Mouse (Mus musculus): ENCODE data around the gene Tas2r120. TPM values are rescaled to one million over a fixed set of nuclear protein-coding genes. Genes with fewer than 3 reads are reported as not detected.
"Not testable (repeated sequence)": the region's sequence is repeated elsewhere in the genome, so short reads cannot be mapped to it uniquely, and the experiment has no call there.

The Tas2r120 gene
- not detected in 2 replicates for total RNA-seq (2017)

DNA sequence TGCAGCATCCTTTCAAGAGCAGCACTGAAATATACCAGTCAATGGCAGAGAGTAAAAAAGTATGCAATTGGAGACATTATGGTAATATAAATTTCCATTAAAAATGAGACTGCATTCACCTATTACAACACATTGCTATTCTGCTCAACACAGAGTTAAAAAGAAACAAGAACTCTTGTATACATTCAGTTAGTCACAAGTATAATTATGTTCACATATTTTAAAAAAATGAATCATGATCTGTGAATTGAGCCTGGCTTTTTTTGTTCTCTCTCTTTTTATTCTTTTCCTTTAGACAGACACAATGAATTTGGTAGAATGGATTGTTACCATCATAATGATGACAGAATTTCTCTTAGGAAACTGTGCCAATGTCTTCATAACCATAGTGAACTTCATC, at the start of gene Tas2r120:
Gene Tas2r120, plus strand, starts transcription at position 301 of the 400 bp plus-strand sequence.
- ATAC-seq (replicated peaks in 1 of 2; ENCODE audit: insufficient read depth in 1 of 2, low FRiP score in 2 of 2, low TSS enrichment in 1 of 2, low read depth in 1 of 2, poor library complexity in 2 of 2, severe bottlenecking in 2 of 2) = no peak

DNA sequence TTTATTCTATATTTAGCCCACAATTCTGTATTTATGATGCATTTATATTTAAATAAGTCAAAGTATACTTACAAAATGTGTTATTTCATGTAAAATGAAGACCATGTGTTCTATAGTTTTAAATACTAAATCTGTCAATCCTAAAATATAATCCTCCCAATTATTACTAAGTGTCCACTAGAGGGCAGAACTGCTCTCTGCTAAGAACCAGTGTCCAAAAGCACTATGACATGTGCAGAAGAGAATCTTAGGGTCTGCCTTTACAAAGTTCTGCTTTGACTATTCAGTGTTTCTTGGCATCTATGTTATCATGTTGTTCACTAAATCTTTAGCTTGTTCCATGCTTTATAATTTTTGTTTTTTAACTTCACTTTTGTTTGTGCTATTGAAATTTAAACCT, 7.4 kb upstream of the Tas2r120 start:
- no peak for ATAC-seq (replicated peaks in 1 of 2; ENCODE audit: insufficient read depth in 1 of 2, low FRiP score in 2 of 2, low TSS enrichment in 1 of 2, low read depth in 1 of 2, poor library complexity in 2 of 2, severe bottlenecking in 2 of 2)

DNA sequence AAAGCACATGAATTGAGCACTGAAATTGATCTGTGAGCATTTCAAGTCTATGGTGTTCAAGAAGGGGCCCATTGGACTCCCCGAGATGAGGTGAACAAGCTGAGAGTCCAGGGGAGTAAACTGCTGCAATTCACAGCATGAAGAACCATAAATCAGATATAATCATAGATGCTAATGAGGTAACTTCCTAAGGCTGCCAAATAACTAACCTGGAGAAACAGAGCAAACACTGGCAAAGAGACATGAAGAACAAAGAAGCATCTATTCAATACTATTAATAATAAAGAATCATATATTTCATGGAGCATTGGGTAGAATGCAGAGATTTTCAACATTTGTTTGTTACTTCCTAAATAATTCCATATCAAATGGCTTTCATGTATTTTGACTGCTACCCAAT, 5.3 kb upstream of the Tas2r120 start, which contains the start of gene A630073D07Rik:
Gene A630073D07Rik, minus strand, starts transcription at position 101 of the 400 bp plus-strand sequence.
- no peak for ATAC-seq (replicated peaks in 1 of 2; ENCODE audit: insufficient read depth in 1 of 2, low FRiP score in 2 of 2, low TSS enrichment in 1 of 2, low read depth in 1 of 2, poor library complexity in 2 of 2, severe bottlenecking in 2 of 2)

DNA sequence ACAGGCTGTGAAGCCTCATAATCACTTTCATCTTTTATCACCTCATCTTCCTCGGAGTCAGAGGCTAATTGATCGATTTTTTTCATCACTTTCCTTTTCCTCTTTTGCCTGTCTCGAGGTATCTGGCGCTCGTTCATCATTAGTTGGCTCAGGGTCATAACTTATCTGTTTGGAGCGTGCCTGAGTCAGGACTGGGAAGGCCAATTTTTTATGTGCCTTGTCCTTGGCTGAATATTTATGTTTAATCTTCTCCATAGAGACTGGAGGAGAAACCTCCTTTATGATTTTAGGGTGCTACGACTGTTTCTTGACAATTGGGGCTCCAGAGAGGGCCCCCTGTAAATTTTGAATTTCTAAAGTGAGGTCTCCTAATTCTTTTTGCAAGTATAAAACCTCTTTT, 34.8 kb downstream of the Tas2r120 start:
- ATAC-seq (replicated peaks in 1 of 2; ENCODE audit: insufficient read depth in 1 of 2, low FRiP score in 2 of 2, low TSS enrichment in 1 of 2, low read depth in 1 of 2, poor library complexity in 2 of 2, severe bottlenecking in 2 of 2) = not testable (repeated sequence)

DNA sequence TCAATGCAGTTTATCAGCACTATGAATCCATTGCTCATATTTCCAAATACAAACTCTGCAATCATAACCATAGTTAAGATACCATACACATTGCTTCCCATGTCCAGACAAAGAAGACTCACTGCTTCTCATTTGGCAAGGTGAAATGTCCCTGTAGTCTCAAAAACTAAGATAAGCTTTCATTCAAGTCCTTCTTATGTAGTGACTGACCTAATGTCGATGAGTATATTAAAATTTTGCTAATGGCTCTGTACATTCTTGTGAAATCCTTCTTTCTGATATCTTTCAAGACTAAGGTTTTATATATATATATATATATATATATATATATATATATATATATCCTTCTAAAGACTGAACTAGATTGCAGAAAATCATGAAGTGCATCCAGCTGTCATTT, 44.2 kb downstream of the Tas2r120 start, which contains the start of gene Tas2r121:
Gene Tas2r121, minus strand, starts transcription at position 101 of the 400 bp plus-strand sequence.
- no peak for ATAC-seq (replicated peaks in 1 of 2; ENCODE audit: insufficient read depth in 1 of 2, low FRiP score in 2 of 2, low TSS enrichment in 1 of 2, low read depth in 1 of 2, poor library complexity in 2 of 2, severe bottlenecking in 2 of 2)

Other genes with a start within 250 kb of the Tas2r120 start
- gene Prh1, start 87.1 kb upstream of the Tas2r120 start, total RNA-seq (2017) = not detected in 2 replicates
- gene Prp2, start 61.0 kb upstream of the Tas2r120 start, total RNA-seq (2017) = not detected in 2 replicates
- gene A630073D07Rik, start 5.4 kb upstream of the Tas2r120 start, total RNA-seq (2017) = not detected in 2 replicates
- gene Tas2r121, start 44.1 kb downstream of the Tas2r120 start, total RNA-seq (2017) = not detected in 2 replicates
- not detected in 2 replicates for gene Tas2r122, start 55.0 kb downstream of the Tas2r120 start, total RNA-seq (2017)
- gene Tas2r115, start 81.1 kb downstream of the Tas2r120 start, total RNA-seq (2017) = not detected in 2 replicates
- gene Tas2r124, start 97.8 kb downstream of the Tas2r120 start, total RNA-seq (2017) = not detected in 2 replicates
- gene Tas2r102, start 105.2 kb downstream of the Tas2r120 start, total RNA-seq (2017) = not detected in 2 replicates
- not detected in 2 replicates for gene Tas2r136, start 121.2 kb downstream of the Tas2r120 start, total RNA-seq (2017)
- gene Tas2r117, start 145.9 kb downstream of the Tas2r120 start, total RNA-seq (2017) = not detected in 2 replicates
- not detected in 2 replicates for gene Tas2r123, start 190.2 kb downstream of the Tas2r120 start, total RNA-seq (2017)
- not detected in 2 replicates for gene Tas2r116, start 198.5 kb downstream of the Tas2r120 start, total RNA-seq (2017)
- gene Tas2r110, start 211.1 kb downstream of the Tas2r120 start, total RNA-seq (2017) = not detected in 2 replicates
- not detected in 2 replicates for gene Tas2r113, start 236.1 kb downstream of the Tas2r120 start, total RNA-seq (2017)

Measured in hematopoietic stem cell, adult 5-6 weeks (primary cell).